Mouse (Mus musculus) cerebellum, adult 18-20 months (tissue): Measurements from ENCODE around the gene Prkg1.

Experiments used
- DNase-seq, 2 experiments: peaks; one replicate each; pipeline ENCODE4 v3.0.0; 2021

Gene Prkg1

DNA sequence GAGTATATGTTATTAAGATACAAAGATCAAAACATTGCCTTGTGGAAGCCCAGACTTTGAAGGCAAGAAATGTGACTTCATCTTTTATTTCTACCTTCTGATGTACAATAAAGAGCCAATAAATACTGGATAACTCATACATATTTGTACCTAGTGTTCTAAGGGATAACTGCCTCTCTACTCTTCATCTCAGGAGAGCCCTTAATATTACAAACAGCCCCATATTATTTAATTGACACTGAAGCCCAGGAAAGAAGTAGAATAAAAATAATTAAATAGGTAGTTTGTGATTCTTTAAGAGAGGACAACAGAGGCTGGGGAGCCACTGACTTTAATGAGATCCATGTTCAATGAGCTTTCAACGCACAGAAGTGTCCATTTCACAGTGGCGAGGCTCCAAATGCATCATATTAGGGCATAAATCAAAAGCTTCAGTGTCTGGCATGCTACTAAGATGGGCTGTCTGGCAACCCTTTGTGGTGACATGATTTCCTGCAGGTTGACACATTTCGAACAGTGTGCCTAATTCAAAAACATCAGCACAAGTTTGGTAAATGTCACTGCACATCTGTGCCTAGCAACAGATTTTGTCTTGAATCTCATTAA is 753.2 kb downstream of the Prkg1 start:
- DNase-seq: no peak

- no peak for DNase-seq
These were observed 766.3 kb downstream of the Prkg1 start for GRCm38 (mm10) chr19:30998572-30998971.

DNA sequence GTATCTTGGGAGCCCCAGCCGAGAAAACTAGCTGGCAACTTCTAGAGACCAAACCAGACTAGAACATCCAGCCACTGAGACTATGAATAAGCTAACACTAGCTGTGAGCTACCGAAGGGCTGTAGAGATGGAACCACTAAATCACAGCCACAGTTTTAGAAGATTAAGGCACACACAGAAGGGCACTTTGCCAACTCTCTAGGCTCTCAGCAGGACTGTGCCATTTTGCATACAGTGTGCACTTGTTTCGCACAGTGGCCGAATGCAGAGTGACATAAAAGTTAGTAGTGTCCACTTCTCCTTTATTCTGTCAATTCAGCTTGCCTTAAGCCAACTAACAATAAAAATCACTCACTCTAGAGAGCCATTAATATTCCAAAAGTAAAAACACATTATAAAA is 774.4 kb downstream of the Prkg1 start:
- DNase-seq: no peak

- no peak for DNase-seq
These were observed 782.4 kb downstream of the Prkg1 start for GRCm38 (mm10) chr19:30982436-30982835.

DNA sequence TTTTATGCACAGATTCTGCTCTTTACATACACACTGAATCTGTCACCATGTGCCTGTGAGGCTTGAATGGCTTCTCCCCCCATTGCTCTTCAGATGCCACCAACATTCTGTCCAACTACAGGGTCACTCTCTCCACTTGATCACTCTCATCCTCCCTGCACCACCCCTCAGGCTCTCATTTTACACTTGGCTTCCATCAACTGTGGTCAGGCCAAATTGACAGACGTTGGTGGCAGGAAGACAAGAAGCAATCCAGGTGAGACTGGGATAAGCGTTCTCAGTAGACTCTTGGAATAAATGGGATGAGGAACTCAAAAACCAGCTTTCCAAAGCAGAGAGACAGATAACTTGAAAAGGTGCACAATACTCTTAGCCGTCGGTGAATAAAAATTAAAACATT is 786.7 kb downstream of the Prkg1 start:
- no peak for DNase-seq

DNA sequence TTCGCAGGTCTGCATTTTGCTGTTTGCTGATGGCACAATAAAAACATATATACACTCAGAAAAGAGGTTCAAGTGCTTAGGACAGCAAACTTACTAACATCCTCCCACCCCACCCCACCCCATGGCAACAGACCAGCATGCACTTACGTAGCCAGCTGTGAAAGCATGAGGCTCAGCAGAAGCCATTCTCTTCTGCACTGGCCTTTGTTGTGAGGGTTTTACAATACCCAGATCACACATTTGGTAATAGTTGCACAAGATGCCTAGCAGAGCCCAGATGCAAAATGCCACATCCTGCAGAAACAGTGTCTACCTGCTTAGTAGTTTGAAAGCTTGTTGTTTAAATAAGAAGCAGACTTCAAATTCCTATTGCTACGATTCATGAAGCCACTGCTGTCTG is 814.2 kb downstream of the Prkg1 start:
- no peak for DNase-seq

DNA sequence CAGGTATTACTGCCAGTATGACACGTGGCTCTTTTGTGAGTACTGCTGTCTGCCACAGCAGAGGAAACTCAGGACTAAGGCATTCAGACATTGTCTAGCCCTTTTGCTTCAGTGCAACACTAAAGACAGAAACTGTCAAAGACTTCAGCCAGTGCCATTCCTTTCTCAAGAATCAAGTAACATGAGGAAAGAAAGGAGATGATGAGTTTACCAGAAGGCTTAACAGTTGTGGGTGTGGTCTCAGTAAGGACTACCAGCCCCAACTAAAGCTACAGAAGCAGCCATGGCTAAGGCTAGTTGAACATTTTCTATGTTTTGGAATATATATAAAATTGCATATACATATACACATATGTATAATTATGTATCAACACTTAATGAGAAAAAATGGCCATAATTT is 816.6 kb downstream of the Prkg1 start:
- no peak for DNase-seq

- DNase-seq: no peak
These were observed 822.4 kb downstream of the Prkg1 start for GRCm38 (mm10) chr19:30942369-30942992.

GRCm38 (mm10) chr19:30938058-30938457 is 826.8 kb downstream of the Prkg1 start:
- DNase-seq: no peak

- DNase-seq: no peak
These were observed 833.2 kb downstream of the Prkg1 start for GRCm38 (mm10) chr19:30931469-30932192.

GRCm38 (mm10) chr19:30924032-30924431 is 840.8 kb downstream of the Prkg1 start:
- DNase-seq: no peak

- no peak for DNase-seq
These were observed 862.5 kb downstream of the Prkg1 start for GRCm38 (mm10) chr19:30902290-30902689.

GRCm38 (mm10) chr19:30901025-30901424 is 863.8 kb downstream of the Prkg1 start:
- no peak for DNase-seq

DNA sequence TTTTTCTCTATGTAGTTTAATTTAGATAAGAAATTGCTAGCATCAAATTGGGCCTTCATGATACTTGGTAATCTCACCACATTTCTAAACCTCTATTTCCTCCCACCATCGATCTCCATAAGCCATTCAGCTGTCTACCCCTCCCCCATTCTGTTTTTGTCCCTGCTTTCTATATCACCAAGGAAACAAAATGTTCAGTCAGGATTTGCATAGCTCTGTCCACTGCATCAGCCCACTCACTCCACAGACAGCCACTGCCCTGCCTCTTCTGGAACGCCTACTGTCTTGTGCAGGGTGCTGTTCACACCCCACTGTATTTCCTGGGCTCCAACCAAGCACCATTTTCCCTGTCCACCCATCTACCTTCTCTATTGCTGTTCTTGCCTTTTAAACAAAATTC is 874.5 kb downstream of the Prkg1 start:
- DNase-seq: no peak

DNA sequence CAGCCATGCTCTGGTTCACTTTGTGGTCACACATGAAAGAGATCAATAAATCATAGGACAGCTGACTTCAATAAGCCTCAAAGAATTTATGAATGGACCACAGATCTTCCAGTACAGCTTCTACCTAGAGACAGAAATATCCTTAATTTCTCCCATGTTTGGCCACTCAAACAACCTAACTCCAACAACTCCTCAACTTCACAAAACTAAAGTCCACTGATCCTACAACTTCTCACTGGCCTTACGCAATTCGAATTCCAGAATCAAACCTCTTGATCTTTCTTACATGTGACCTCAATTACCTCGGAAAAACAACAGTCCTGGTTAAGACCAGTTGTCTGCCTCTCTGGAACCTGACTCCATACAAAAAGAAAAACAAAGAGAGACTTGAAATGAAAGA is 875.0 kb downstream of the Prkg1 start:
- DNase-seq: no peak

DNA sequence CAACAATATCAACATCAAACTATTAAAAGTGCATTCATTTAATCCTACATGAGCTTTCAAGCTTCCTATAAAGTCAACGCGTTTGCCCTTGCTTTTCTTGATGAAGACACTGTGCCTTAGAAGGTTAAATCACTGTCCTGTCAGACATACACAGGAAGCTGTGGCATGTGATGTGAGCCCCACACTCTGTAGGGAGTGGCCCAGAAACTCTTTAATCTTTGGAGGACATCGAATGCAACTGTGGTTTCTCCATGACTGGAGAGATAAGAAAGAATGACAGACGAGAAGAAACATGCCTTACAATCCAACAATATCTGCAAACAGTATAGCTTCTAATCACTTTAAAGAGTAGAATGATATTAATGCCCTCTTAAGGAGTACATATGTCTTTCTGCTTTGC is 903.4 kb downstream of the Prkg1 start:
- DNase-seq: no peak

- DNase-seq: no peak
These were observed 913.8 kb downstream of the Prkg1 start for GRCm38 (mm10) chr19:30851023-30851422.

DNA sequence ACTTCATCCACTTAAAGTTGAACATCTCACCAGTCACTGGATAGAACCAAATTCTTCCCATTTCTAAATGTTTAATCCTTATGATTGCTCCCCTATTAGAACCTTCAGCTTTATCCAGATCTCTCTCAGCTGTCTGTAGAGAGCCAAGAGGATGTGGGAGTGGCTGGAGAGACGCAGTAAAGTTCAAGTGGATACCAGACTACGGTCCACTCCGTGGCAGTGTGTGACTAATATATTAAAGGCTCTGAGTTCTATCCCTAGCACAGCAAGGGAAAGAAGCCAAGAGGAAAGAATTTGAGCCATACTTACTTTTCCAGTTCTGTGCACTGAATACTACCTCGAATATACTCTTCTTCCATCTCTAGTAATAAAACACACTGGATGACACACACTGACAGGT is 919.9 kb downstream of the Prkg1 start:
- no peak for DNase-seq

- no peak for DNase-seq
These were observed 921.2 kb downstream of the Prkg1 start for GRCm38 (mm10) chr19:30843637-30844036.

- DNase-seq: no peak
These were observed 921.7 kb downstream of the Prkg1 start for GRCm38 (mm10) chr19:30843052-30843564.

DNA sequence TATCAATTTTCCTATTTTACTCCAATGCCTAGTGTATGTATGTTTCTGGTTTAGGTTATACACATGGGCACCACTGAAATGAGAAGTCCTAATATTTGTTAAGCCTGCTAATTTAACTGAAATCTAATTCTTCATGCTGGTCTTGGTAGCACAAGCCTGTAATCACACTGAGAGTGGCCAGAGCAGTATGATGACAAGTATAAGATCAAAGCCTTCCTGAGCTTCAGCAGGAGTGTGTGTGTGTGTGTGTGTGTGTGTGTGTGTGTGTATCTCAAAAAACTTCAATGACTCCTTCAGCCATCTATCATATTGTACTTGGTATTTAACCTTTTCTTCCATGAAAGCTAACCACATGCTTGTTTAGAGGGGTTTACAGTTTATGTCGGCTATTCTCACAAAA is 922.2 kb downstream of the Prkg1 start:
- DNase-seq: no peak

GRCm38 (mm10) chr19:30833045-30833651 is 931.7 kb downstream of the Prkg1 start:
- DNase-seq: no peak

DNA sequence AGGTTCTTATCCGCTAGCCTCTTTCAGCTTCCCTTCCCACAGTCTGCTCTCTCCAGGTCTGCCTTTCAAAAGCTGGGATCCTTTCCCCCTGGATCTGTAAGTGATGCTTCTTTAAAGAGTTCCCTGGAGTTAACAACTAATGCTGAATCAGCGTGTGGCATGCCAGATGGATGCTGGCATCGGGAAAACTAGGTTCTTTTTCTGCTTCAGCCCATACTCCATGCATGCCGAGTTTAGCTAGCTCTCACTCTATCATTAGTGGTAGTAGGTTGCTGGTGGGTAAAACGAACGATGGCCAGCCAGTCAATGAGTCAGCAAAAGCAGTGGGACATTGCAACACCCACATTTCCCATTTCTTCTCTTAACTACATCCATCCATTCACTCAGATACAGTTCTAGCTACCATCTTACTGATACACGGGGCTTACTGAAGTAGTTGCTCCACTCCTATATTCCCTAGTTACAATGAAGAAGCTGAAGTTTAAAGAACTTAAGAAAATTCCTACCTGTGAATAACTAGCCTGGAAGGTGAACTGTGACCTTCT is 935.5 kb downstream of the Prkg1 start:
- DNase-seq: no peak
